Mouse (Mus musculus): ENCODE measurements around the gene Prkce. TPM values are rescaled to one million over a fixed set of nuclear protein-coding genes. Genes with fewer than 3 reads are reported as not detected.

Gene Prkce
- total RNA-seq, 2 experiments from 2014 or later, result 315 to 338 TPM

- DNase-seq (ENCODE audit: low spot score in 2 of 2), result no peak
Measured at GRCm38 (mm10) chr17:86175516-86175915, 7.9 kb downstream of the Prkce start.

GRCm38 (mm10) chr17:86176722-86177121 is 9.1 kb downstream of the Prkce start:
- no peak for DNase-seq (ENCODE audit: low spot score in 2 of 2)

GRCm38 (mm10) chr17:86183788-86184187 is 16.2 kb downstream of the Prkce start:
- DNase-seq (ENCODE audit: low spot score in 2 of 2), result no peak

GRCm38 (mm10) chr17:86184552-86185209 is 17.1 kb downstream of the Prkce start:
- DNase-seq (ENCODE audit: low spot score in 2 of 2), result no peak

- no peak for DNase-seq (ENCODE audit: low spot score in 2 of 2)
Measured at GRCm38 (mm10) chr17:86185584-86185983, 18.0 kb downstream of the Prkce start.

- no peak for DNase-seq (ENCODE audit: low spot score in 2 of 2)
Measured at GRCm38 (mm10) chr17:86187777-86188176, 20.2 kb downstream of the Prkce start.

- DNase-seq (ENCODE audit: low spot score in 2 of 2), result no peak
Measured at GRCm38 (mm10) chr17:86193979-86194378, 26.4 kb downstream of the Prkce start.

- no peak for DNase-seq (ENCODE audit: low spot score in 2 of 2)
Measured at GRCm38 (mm10) chr17:86194921-86195320, 27.3 kb downstream of the Prkce start.

- no peak for DNase-seq (ENCODE audit: low spot score in 2 of 2)
Measured at GRCm38 (mm10) chr17:86198496-86199465, 31.2 kb downstream of the Prkce start.

GRCm38 (mm10) chr17:86201981-86202380 is 34.4 kb downstream of the Prkce start:
- DNase-seq (ENCODE audit: low spot score in 2 of 2), result no peak

GRCm38 (mm10) chr17:86202972-86203371 is 35.4 kb downstream of the Prkce start:
- DNase-seq (ENCODE audit: low spot score in 2 of 2), result no peak

- DNase-seq (ENCODE audit: low spot score in 2 of 2), result no peak
Measured at GRCm38 (mm10) chr17:86203531-86204450, 36.2 kb downstream of the Prkce start.

GRCm38 (mm10) chr17:86206289-86206688 is 38.7 kb downstream of the Prkce start:
- no peak for DNase-seq (ENCODE audit: low spot score in 2 of 2)

- DNase-seq (ENCODE audit: low spot score in 2 of 2), result no peak
Measured at GRCm38 (mm10) chr17:86208057-86208820, 40.7 kb downstream of the Prkce start.

GRCm38 (mm10) chr17:86208821-86209186 is 41.2 kb downstream of the Prkce start:
- no peak for DNase-seq (ENCODE audit: low spot score in 2 of 2)

GRCm38 (mm10) chr17:86209680-86210251 is 42.2 kb downstream of the Prkce start:
- DNase-seq (ENCODE audit: low spot score in 2 of 2), result no peak

- no peak for DNase-seq (ENCODE audit: low spot score in 2 of 2)
Measured at GRCm38 (mm10) chr17:86212204-86212603, 44.6 kb downstream of the Prkce start.

- peak; percentile 14 to 33 for DNase-seq (ENCODE audit: low spot score in 2 of 2)
Measured at GRCm38 (mm10) chr17:86214285-86214684, 46.7 kb downstream of the Prkce start.

- peak; percentile 12 to 25 for DNase-seq (ENCODE audit: low spot score in 2 of 2)
Measured at GRCm38 (mm10) chr17:86214741-86215140, 47.2 kb downstream of the Prkce start.

GRCm38 (mm10) chr17:86215771-86216170 is 48.2 kb downstream of the Prkce start:
- DNase-seq (ENCODE audit: low spot score in 2 of 2), result no peak

Data from layer of hippocampus, postnatal 10 days (tissue).